Mouse (Mus musculus) pancreas, adult 10 weeks (tissue): ENCODE data around the gene Tekt3. TPM values are rescaled to one million over a fixed set of nuclear protein-coding genes. Genes with fewer than 3 reads are reported as not detected.

Experiments
- polyA plus RNA-seq: library from polyadenylated mRNA; stranded (reverse); fragments of 350-450 nt; fragmentation: Illumina TruSeq; extraction: RNeasy Lipid Tissue Mini Kit (QIAGEN cat#74804); gene quantifications from one replicate; pipeline ENCODE4 v1.2.3, GENCODE M21; 2015; ENCODE audit warnings: low read depth, low replicate concordance; ENCODE audit not compliant: insufficient read depth

The Tekt3 gene
- polyA plus RNA-seq = not detected

GRCm38 (mm10) chr11:63061446-63061845, at the start of gene Tekt3:
TSS of gene Tekt3 (plus strand) at chr11:63061654.

GRCm38 (mm10) chr11:63128784-63129183, 67.3 kb downstream of the Tekt3 start, which contains the start of gene Pmp22:
TSS of gene Pmp22 (plus strand) at chr11:63128982.

Other genes with a start within 250 kb of the Tekt3 start
- 4.9 TPM for gene Trim16, start 241.4 kb upstream of the Tekt3 start, polyA plus RNA-seq
- gene Fbxw10, start 214.6 kb upstream of the Tekt3 start, polyA plus RNA-seq = 0.41 TPM
- 10.3 TPM for gene Tvp23b, start 182.2 kb upstream of the Tekt3 start, polyA plus RNA-seq
- not detected for gene Cdrt4, start 110.5 kb upstream of the Tekt3 start, polyA plus RNA-seq
- 28.6 TPM for gene Pmp22, start 67.3 kb downstream of the Tekt3 start, polyA plus RNA-seq